Mouse (Mus musculus): ENCODE measurements around the gene Olfr619. TPM values are rescaled to one million over a fixed set of nuclear protein-coding genes. Genes with fewer than 3 reads are reported as not detected.

Gene Olfr619
- total RNA-seq (2014; rRNA removed) (not detected in 2 replicates), polyA plus RNA-seq (2015; fragmentation: Nextera tagmentation; extraction: Ambion mirVana) (not detected in 2 replicates)

GRCm38 (mm10) chr7:103600275-103600674, at the start of gene Olfr619:
Gene Olfr619, plus strand, starts transcription at chr7:103600575.
- Histone ChIP-seq H3K9ac (replicated peaks; ENCODE audit: low read length) (no peak within 1 kb of the TSS), H3K27ac (no peak within 1 kb of the TSS), H3K9me3 (ENCODE audit: low read length) (no peaks in the 10 kb centered on the region), H3K36me3 (ENCODE audit: insufficient read depth, low read length) (no peaks in the 10 kb centered on the region), H3K27me3 (ENCODE audit: insufficient read depth, low read length) (no peaks in the 10 kb centered on the region), H3K4me1 (ENCODE audit: insufficient read depth, low read length) (no peaks in the 10 kb centered on the region), H3K4me3 (ENCODE audit: low read length) (no peak within 1 kb of the TSS), H3K4me2 (ENCODE audit: low read depth, low read length) (no peak within 1 kb of the TSS)
- no peak for ATAC-seq
- DNase-seq (ENCODE audit: low spot score): no peak
- no peak for TF ChIP-seq CTCF (IDR thresholded peaks at IDR 0.05; ENCODE audit: low read depth)

GRCm38 (mm10) chr7:103555779-103556178, 44.6 kb upstream of the Olfr619 start, which contains the start of gene Olfr615:
Gene Olfr615, plus strand, starts transcription at chr7:103556079.
- no peak for TF ChIP-seq CTCF (IDR thresholded peaks at IDR 0.05; ENCODE audit: low read depth)
- no peaks in the 10 kb centered on the region for H3K27me3 ChIP-seq (ENCODE audit: insufficient read depth, low read length)
- DNase-seq (ENCODE audit: low spot score) (no peak), ATAC-seq (no peak)
- no peaks in the 10 kb centered on the region for H3K4me1 ChIP-seq (ENCODE audit: insufficient read depth, low read length)
- H3K9me3 ChIP-seq (ENCODE audit: low read length): no peaks in the 10 kb centered on the region
- no peak within 1 kb of the TSS for H3K27ac ChIP-seq
- no peak within 1 kb of the TSS for H3K4me3 ChIP-seq (ENCODE audit: low read length)
- no peak within 1 kb of the TSS for H3K9ac ChIP-seq (replicated peaks; ENCODE audit: low read length)
- no peak within 1 kb of the TSS for H3K4me2 ChIP-seq (ENCODE audit: low read depth, low read length)
- H3K36me3 ChIP-seq (ENCODE audit: insufficient read depth, low read length): no peaks in the 10 kb centered on the region
- 86% methylated on average over 2 of the region's 2 CpGs for WGBS

- ATAC-seq: no peak
- Histone ChIP-seq H3K4me1 (ENCODE audit: insufficient read depth, low read length) (no peaks in the 10 kb centered on the region), H3K36me3 (ENCODE audit: insufficient read depth, low read length) (no peaks in the 10 kb centered on the region), H3K4me3 (ENCODE audit: low read length) (no peak within 1 kb of the TSS), H3K27me3 (ENCODE audit: insufficient read depth, low read length) (no peaks in the 10 kb centered on the region), H3K9ac (replicated peaks; ENCODE audit: low read length) (no peak within 1 kb of the TSS), H3K9me3 (ENCODE audit: low read length) (no peaks in the 10 kb centered on the region), H3K4me2 (ENCODE audit: low read depth, low read length) (no peak within 1 kb of the TSS), H3K27ac (no peak within 1 kb of the TSS)
- 88% methylated on average over 3 of the region's 3 CpGs for WGBS
- TF ChIP-seq CTCF (IDR thresholded peaks at IDR 0.05; ENCODE audit: low read depth): no peak
- DNase-seq (ENCODE audit: low spot score): no peak
These were observed 31.3 kb upstream of the Olfr619 start, which contains the start of gene Olfr616 for GRCm38 (mm10) chr7:103569043-103569442. Gene Olfr616, minus strand, starts transcription at chr7:103569143.

- TF ChIP-seq CTCF (IDR thresholded peaks at IDR 0.05; ENCODE audit: low read depth): no peak
- Histone ChIP-seq H3K36me3 (ENCODE audit: insufficient read depth, low read length) (no peaks in the 10 kb centered on the region), H3K4me1 (ENCODE audit: insufficient read depth, low read length) (no peaks in the 10 kb centered on the region), H3K27me3 (ENCODE audit: insufficient read depth, low read length) (no peaks in the 10 kb centered on the region), H3K27ac (no peak within 1 kb of the TSS), H3K9me3 (ENCODE audit: low read length) (no peaks in the 10 kb centered on the region), H3K9ac (replicated peaks; ENCODE audit: low read length) (no peak within 1 kb of the TSS), H3K4me3 (ENCODE audit: low read length) (no peak within 1 kb of the TSS), H3K4me2 (ENCODE audit: low read depth, low read length) (no peak within 1 kb of the TSS)
- 74% methylated on average over 1 of the region's 1 CpGs for WGBS
- no peak for ATAC-seq
- DNase-seq (ENCODE audit: low spot score): no peak
These were observed 27.6 kb upstream of the Olfr619 start, which contains the start of gene Olfr617 for GRCm38 (mm10) chr7:103572761-103573160. Gene Olfr617, plus strand, starts transcription at chr7:103573061.

- no peak within 1 kb of the TSS for H3K4me3 ChIP-seq (ENCODE audit: low read length)
- no peak within 1 kb of the TSS for H3K4me2 ChIP-seq (ENCODE audit: low read depth, low read length)
- H3K36me3 ChIP-seq (ENCODE audit: insufficient read depth, low read length): no peaks in the 10 kb centered on the region
- no peak for TF ChIP-seq CTCF (IDR thresholded peaks at IDR 0.05; ENCODE audit: low read depth)
- no peaks in the 10 kb centered on the region for H3K4me1 ChIP-seq (ENCODE audit: insufficient read depth, low read length)
- WGBS: 68% methylated on average over 2 of the region's 2 CpGs
- H3K9ac ChIP-seq (replicated peaks; ENCODE audit: low read length): no peak within 1 kb of the TSS
- ATAC-seq (no peak), DNase-seq (ENCODE audit: low spot score) (no peak)
- no peak within 1 kb of the TSS for H3K27ac ChIP-seq
- H3K9me3 ChIP-seq (ENCODE audit: low read length): no peaks in the 10 kb centered on the region
- H3K27me3 ChIP-seq (ENCODE audit: insufficient read depth, low read length): no peaks in the 10 kb centered on the region
These were observed 10.6 kb upstream of the Olfr619 start, which contains the start of gene Olfr618 for GRCm38 (mm10) chr7:103589803-103590202. Gene Olfr618, plus strand, starts transcription at chr7:103590103.

- Histone ChIP-seq H3K36me3 (ENCODE audit: insufficient read depth, low read length) (no peaks in the 10 kb centered on the region), H3K4me1 (ENCODE audit: insufficient read depth, low read length) (no peaks in the 10 kb centered on the region)
- 89% methylated on average over 2 of the region's 2 CpGs for WGBS
These were observed 7.0 kb downstream of the Olfr619 start for GRCm38 (mm10) chr7:103607425-103607824.

GRCm38 (mm10) chr7:103612434-103612833, 12.1 kb downstream of the Olfr619 start, which contains the start of gene Olfr620:
Gene Olfr620, minus strand, starts transcription at chr7:103612534.
- H3K27ac ChIP-seq: no peak within 1 kb of the TSS
- WGBS: 81% methylated on average over 2 of the region's 2 CpGs
- H3K27me3 ChIP-seq (ENCODE audit: insufficient read depth, low read length): no peaks in the 10 kb centered on the region
- no peaks in the 10 kb centered on the region for H3K9me3 ChIP-seq (ENCODE audit: low read length)
- no peak for DNase-seq (ENCODE audit: low spot score)
- H3K4me3 ChIP-seq (ENCODE audit: low read length): no peak within 1 kb of the TSS
- ATAC-seq: no peak
- no peaks in the 10 kb centered on the region for H3K36me3 ChIP-seq (ENCODE audit: insufficient read depth, low read length)
- H3K9ac ChIP-seq (replicated peaks; ENCODE audit: low read length): no peak within 1 kb of the TSS
- no peak for TF ChIP-seq CTCF (IDR thresholded peaks at IDR 0.05; ENCODE audit: low read depth)
- no peak within 1 kb of the TSS for H3K4me2 ChIP-seq (ENCODE audit: low read depth, low read length)
- H3K4me1 ChIP-seq (ENCODE audit: insufficient read depth, low read length): no peaks in the 10 kb centered on the region

More at GRCm38 (mm10) chr7:103607425-103607824, 7.0 kb downstream of the Olfr619 start:
- ATAC-seq: no peak
- no peak for TF ChIP-seq CTCF (IDR thresholded peaks at IDR 0.05; ENCODE audit: low read depth)
- Histone ChIP-seq H3K9ac (replicated peaks; ENCODE audit: low read length) (no peak overlapping the region), H3K9me3 (ENCODE audit: low read length) (no peaks in the 10 kb centered on the region), H3K27ac (no peak overlapping the region), H3K27me3 (ENCODE audit: insufficient read depth, low read length) (no peaks in the 10 kb centered on the region), H3K4me3 (ENCODE audit: low read length) (no peak overlapping the region), H3K4me2 (ENCODE audit: low read depth, low read length) (no peak overlapping the region)
- no peak for DNase-seq (ENCODE audit: low spot score)

All from hindbrain, postnatal 0 days (tissue).